Mouse (Mus musculus): ENCODE data around the gene Cyp39a1. TPM values are rescaled to one million over a fixed set of nuclear protein-coding genes. Genes with fewer than 3 reads are reported as not detected.

Cyp39a1 gene
- polyA plus RNA-seq (2012; rRNA removed): 34.4 and 35.6 TPM in 2 replicates

DNA sequence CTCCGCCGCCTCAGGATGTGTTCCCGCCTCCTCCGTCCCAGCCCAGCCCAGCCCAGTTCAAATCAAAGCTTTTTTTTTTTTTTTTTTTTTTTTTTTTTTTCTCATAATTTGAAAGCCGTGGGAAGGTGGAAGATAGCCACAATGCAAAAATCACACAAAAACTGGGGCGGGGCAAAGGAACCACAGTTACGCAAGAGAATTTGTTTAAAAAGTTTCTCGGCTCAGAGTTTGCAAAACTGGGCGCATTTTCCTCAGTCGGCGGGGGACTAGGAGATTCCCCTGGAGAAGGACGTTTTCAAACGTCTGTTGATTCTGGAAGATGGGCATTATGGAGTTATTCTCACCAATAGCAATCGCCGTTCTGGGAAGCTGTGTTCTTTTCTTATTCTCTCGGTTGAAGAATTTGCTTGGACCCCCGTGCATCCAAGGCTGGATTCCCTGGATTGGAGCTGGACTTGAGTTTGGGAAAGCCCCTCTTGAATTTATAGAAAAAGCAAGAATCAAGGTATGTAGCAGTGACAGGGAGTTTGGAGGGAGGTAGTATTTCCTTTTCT, at the start of gene Cyp39a1:
Gene Cyp39a1 (plus strand): TSS at position 136 of the 554 bp plus-strand sequence.

DNA sequence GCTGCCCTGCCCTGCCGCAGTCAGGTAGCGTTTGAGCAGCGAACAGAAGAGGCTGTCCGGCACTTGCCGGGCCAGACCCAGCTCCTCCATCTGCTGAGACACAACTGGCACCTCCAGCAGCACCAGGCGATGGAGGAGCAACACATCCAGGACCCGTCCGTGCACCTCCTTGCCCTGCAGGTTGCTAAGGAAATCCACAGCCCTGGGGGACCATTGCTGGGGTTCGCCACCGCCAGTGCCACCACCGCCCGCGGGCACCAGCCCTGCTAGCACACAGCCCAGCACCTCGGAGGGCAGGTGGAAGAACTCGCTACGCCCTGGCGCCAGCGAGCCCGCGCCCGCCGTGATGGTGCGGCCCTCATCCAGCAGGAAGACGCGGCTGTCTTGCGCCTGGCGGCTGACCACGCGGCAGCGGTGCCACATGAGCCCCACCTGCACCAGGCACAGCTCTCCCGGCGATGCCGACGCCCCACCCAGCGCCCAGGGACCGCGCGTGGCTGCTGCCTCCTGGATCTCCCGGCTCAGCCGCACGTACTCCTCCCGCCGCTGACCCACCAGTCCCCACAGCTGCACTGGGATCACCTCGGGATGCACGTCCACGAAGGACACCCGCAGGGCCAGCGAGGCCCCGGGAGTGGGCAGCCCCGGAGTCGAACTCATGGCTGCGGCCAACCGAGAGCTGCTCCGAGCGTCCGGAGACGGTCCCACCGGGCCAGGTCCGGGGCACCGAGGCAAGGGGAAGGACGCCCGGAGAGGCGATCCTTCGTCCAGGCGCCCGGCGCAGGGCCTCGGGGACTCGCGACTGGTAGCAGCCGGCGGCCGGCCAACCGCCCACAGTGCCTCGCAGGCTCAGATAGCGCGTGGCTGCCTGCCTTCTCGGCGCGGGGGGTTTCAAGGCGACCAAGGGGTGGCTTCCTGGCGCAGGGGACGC, 37.5 kb upstream of the Cyp39a1 start, which contains the start of gene Tdrd6:
Gene Tdrd6 (minus strand): TSS at position 804 of the 931 bp plus-strand sequence.

DNA sequence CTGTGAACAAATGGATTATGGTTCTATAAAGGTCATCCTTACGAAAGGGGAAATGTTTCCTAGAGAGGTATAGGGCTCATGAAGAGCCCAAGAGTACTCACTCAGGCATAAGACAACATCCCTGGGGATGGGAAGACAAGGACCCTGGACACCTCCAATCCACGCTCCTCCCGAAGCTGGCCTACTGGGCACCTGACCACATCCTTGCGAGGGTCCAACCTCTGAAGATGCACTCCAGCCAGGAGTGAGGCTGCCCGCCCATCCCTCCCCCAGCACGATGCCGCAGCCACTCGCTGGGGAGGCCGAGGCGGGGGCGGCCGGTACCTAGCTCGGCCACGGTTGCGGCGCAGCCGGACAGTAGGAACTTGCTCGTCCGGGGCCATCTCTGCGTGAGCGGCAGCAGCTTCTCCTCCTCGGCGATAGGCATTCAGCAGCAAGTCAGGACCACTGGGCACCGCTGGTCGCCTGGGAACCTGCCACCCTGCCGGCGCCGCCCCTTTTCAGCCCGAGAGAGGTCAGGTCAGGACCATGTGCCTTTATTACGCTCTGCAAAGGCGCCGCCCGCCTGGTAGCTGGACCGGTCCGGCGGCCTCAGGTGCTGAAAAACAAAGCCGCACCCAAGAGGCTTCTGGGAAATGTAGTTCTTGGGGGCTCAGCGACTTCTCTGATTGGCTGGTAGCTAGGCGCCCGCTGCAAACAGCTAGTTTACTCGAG, 492 bp upstream of the Cyp39a1 start, which contains the start of gene Slc25a27:
Gene Slc25a27 (minus strand): TSS at position 639 of the 714 bp plus-strand sequence.

Other genes with a start within 250 kb of the Cyp39a1 start
- gene Mep1a, start 164.6 kb upstream of the Cyp39a1 start, polyA plus RNA-seq (2012; rRNA removed): 0.07 and 0.12 TPM in 2 replicates
- 0.32 and 0.38 TPM in 2 replicates for gene Ankrd66, start 123.8 kb upstream of the Cyp39a1 start, polyA plus RNA-seq (2012; rRNA removed)
- gene Pla2g7, start 99.3 kb upstream of the Cyp39a1 start, polyA plus RNA-seq (2012; rRNA removed): 32.1 and 33.5 TPM in 2 replicates
- 0.01 and 0.06 TPM in 2 replicates for gene Tdrd6, start 37.1 kb upstream of the Cyp39a1 start, polyA plus RNA-seq (2012; rRNA removed)
- gene Slc25a27, start 211 bp upstream of the Cyp39a1 start, polyA plus RNA-seq (2012; rRNA removed): 1.6 and 1.7 TPM in 2 replicates
- 1.5 and 1.9 TPM in 2 replicates for gene Rcan2, start 133.9 kb downstream of the Cyp39a1 start, polyA plus RNA-seq (2012; rRNA removed)